Mouse (Mus musculus) hindbrain, embryonic 10.5 days (tissue): ENCODE data around the gene Snx7. TPM values are rescaled to one million over a fixed set of nuclear protein-coding genes. Genes with fewer than 3 reads are reported as not detected.

Experiments used
- DNase-seq: peaks from one replicate; pipeline ENCODE4 v3.0.0-alpha.2; 2017; ENCODE audit warnings: low spot score
- H3K27ac ChIP-seq: fragments of 300-500 bp; sonication (generic); 2 replicates; pipeline ENCODE4 v1.5.1; 2016; ENCODE audit warnings: mild to moderate bottlenecking, moderate library complexity
- H3K27me3 ChIP-seq: fragments of 300-500 bp; sonication (generic); 2 replicates; pipeline ENCODE4 v1.6.1; 2016; ENCODE audit warnings: mild to moderate bottlenecking; ENCODE audit not compliant: poor library complexity, insufficient read depth, severe bottlenecking
- H3K36me3 ChIP-seq: fragments of 300-500 bp; sonication (generic); 2 replicates; pipeline ENCODE4 v1.6.1; 2016; ENCODE audit warnings: mild to moderate bottlenecking, moderate library complexity
- H3K4me1 ChIP-seq: fragments of 300-500 bp; sonication (generic); replicated peaks from 2 replicates; pipeline ENCODE4 v1.6.1; 2016; ENCODE audit warnings: mild to moderate bottlenecking
- H3K4me3 ChIP-seq: fragments of 300-500 bp; sonication (generic); 2 replicates; pipeline ENCODE4 v1.5.1; 2016; ENCODE audit warnings: mild to moderate bottlenecking, moderate library complexity
- H3K9me3 ChIP-seq: fragments of 300-500 bp; sonication (generic); 2 replicates; pipeline ENCODE4 v1.6.1; 2016; ENCODE audit warnings: mild to moderate bottlenecking, moderate library complexity
- WGBS: fragments of 180-500 bp; shearing (Covaris S2); methylation state at CpG from one replicate; pipeline ENCODE4 v1.1.7; 2016; 5-methylcytosine and 5-hydroxymethylcytosine counted together
- polyA plus RNA-seq: library from polyadenylated mRNA; unstranded; fragments of >200 nt; fragmentation: Nextera tagmentation; extraction: Ambion mirVana; gene quantifications from 2 replicates; pipeline ENCODE4 v1.2.1, GENCODE M21; 2016

Snx7 gene
- polyA plus RNA-seq, 1 experiment from 2014 or later: 12.2 TPM

GRCm38 (mm10) chr3:117791951-117792350, 76.8 kb downstream of the Snx7 start:
- Histone ChIP-seq H3K9me3 (no peaks in the 10 kb centered on the region), H3K27ac (no peak overlapping the region)

GRCm38 (mm10) chr3:117791273-117791672, 77.5 kb downstream of the Snx7 start:
- no peak overlapping the region for H3K27ac ChIP-seq
- H3K9me3 ChIP-seq: no peaks in the 10 kb centered on the region
- peaks cover 4% of the 10 kb centered on the region; the same call in 1 of the 2 replicates for H3K4me1 ChIP-seq
- no peak overlapping the region for H3K4me3 ChIP-seq
- H3K27me3 ChIP-seq: no peaks in the 10 kb centered on the region
- no peak for DNase-seq
- no peaks in the 10 kb centered on the region for H3K36me3 ChIP-seq
- 81% methylated on average over 2 of the region's 2 CpGs for WGBS

More at GRCm38 (mm10) chr3:117791951-117792350, 76.8 kb downstream of the Snx7 start:
- WGBS: 82% methylated on average over 4 of the region's 4 CpGs
- Histone ChIP-seq H3K4me1 (peaks cover 4% of the 10 kb centered on the region; the same call in 1 of the 2 replicates), H3K4me3 (no peak overlapping the region), H3K36me3 (no peaks in the 10 kb centered on the region), H3K27me3 (no peaks in the 10 kb centered on the region)
- DNase-seq: no peak

GRCm38 (mm10) chr3:117788800-117789693, 79.7 kb downstream of the Snx7 start:
- Histone ChIP-seq H3K27me3 (no peaks in the 10 kb centered on the region), H3K4me3 (no peak overlapping the region), H3K27ac (no peak overlapping the region), H3K9me3 (no peaks in the 10 kb centered on the region), H3K4me1 (peaks cover 4% of the 10 kb centered on the region; the same call in 1 of the 2 replicates), H3K36me3 (no peaks in the 10 kb centered on the region)
- peak; percentile 20 for DNase-seq
- 73% methylated on average over 14 of the region's 14 CpGs for WGBS

- DNase-seq: peak; percentile 7
- Histone ChIP-seq H3K9me3 (no peaks in the 10 kb centered on the region), H3K36me3 (no peaks in the 10 kb centered on the region), H3K27me3 (no peaks in the 10 kb centered on the region), H3K4me1 (peaks cover 4% of the 10 kb centered on the region; the same call in 1 of the 2 replicates), H3K4me3 (no peak overlapping the region), H3K27ac (no peak overlapping the region)
- 45% methylated on average over 6 of the region's 6 CpGs for WGBS
Observed at GRCm38 (mm10) chr3:117787247-117787646, 81.5 kb downstream of the Snx7 start.

GRCm38 (mm10) chr3:117752151-117752757, 116.5 kb downstream of the Snx7 start:
- WGBS: 87% methylated on average over 5 of the region's 5 CpGs
- H3K27me3 ChIP-seq: no peaks in the 10 kb centered on the region
- no peak for DNase-seq
- no peaks in the 10 kb centered on the region for H3K36me3 ChIP-seq
- no peaks in the 10 kb centered on the region for H3K4me1 ChIP-seq
- H3K4me3 ChIP-seq: no peak overlapping the region
- no peak overlapping the region for H3K27ac ChIP-seq
- no peaks in the 10 kb centered on the region for H3K9me3 ChIP-seq

- Histone ChIP-seq H3K4me1 (no peaks in the 10 kb centered on the region), H3K36me3 (no peaks in the 10 kb centered on the region), H3K27ac (no peak overlapping the region), H3K9me3 (no peaks in the 10 kb centered on the region), H3K4me3 (no peak overlapping the region), H3K27me3 (no peaks in the 10 kb centered on the region)
- DNase-seq: no peak
- 65% methylated on average over 2 of the region's 2 CpGs for WGBS
Observed at GRCm38 (mm10) chr3:117751665-117752064, 117.1 kb downstream of the Snx7 start.

GRCm38 (mm10) chr3:117749256-117749655, 119.5 kb downstream of the Snx7 start:
- Histone ChIP-seq H3K9me3 (no peaks in the 10 kb centered on the region), H3K27ac (no peak overlapping the region), H3K4me3 (no peak overlapping the region), H3K36me3 (no peaks in the 10 kb centered on the region), H3K4me1 (no peaks in the 10 kb centered on the region), H3K27me3 (no peaks in the 10 kb centered on the region)
- WGBS: 90% methylated on average over 3 of the region's 3 CpGs
- no peak for DNase-seq

GRCm38 (mm10) chr3:117739760-117740159, 129.0 kb downstream of the Snx7 start:
- 81% methylated on average over 5 of the region's 5 CpGs for WGBS
- Histone ChIP-seq H3K4me3 (no peak overlapping the region), H3K9me3 (no peaks in the 10 kb centered on the region), H3K27me3 (no peaks in the 10 kb centered on the region), H3K4me1 (no peaks in the 10 kb centered on the region), H3K36me3 (no peaks in the 10 kb centered on the region), H3K27ac (no peak overlapping the region)
- DNase-seq: no peak

GRCm38 (mm10) chr3:117732661-117733060, 136.1 kb downstream of the Snx7 start:
- no peak for DNase-seq
- no peak overlapping the region for H3K4me3 ChIP-seq
- H3K27me3 ChIP-seq: no peaks in the 10 kb centered on the region
- no peaks in the 10 kb centered on the region for H3K4me1 ChIP-seq
- no peaks in the 10 kb centered on the region for H3K9me3 ChIP-seq
- WGBS: 79% methylated on average over 4 of the region's 4 CpGs
- H3K36me3 ChIP-seq: no peaks in the 10 kb centered on the region
- H3K27ac ChIP-seq: no peak overlapping the region
